Mouse (Mus musculus): Measurements from ENCODE around the gene Rpl41.

GRCm38 (mm10) chr10:128511761-128512160 lies 37.3 kb downstream of the Rpl41 start:
- TF ChIP-seq GATA1 (IDR thresholded peaks at IDR 0.05; ENCODE audit: borderline replicate concordance, low read length): no peak
- TF ChIP-seq FLI1 (IDR thresholded peaks at IDR 0.05; ENCODE audit: low read length): no peak
